Mouse (Mus musculus) E14TG2a.4 (cell line): ENCODE data around the gene Lzts2.
A peak's percentile ranks its signal among the peaks of the same experiment; 100 is the strongest.

Source experiments
- H3K27me3 ChIP-seq: 2 replicates; pipeline ENCODE4 v1.6.1; 2014; ENCODE audit warnings: low read length, control low read depth; ENCODE audit not compliant: insufficient read depth
- H3K36me3 ChIP-seq: 2 replicates; pipeline ENCODE4 v1.6.1; 2014; ENCODE audit warnings: low read length, control low read depth; ENCODE audit not compliant: insufficient read depth
- H3K4me1 ChIP-seq: replicated peaks from 2 replicates; pipeline ENCODE4 v1.6.1; 2014; ENCODE audit warnings: low read depth, low read length, control low read depth
- H3K4me3 ChIP-seq: replicated peaks from 2 replicates; pipeline ENCODE4 v1.5.1; 2014; ENCODE audit warnings: mild to moderate bottlenecking, low read length
- H3K9me3 ChIP-seq: 2 replicates; pipeline ENCODE4 v1.6.1; 2014; ENCODE audit warnings: low read length, control low read depth
- CTCF ChIP-seq: conservative IDR thresholded peaks from 2 replicates; pipeline ENCODE4 v1.5.1; 2014; ENCODE audit warnings: low read length
- NANOG ChIP-seq: IDR thresholded peaks from 2 replicates; pipeline ENCODE4 v1.6.1; 2014; ENCODE audit warnings: borderline replicate concordance, low read length, mixed read lengths
- POU5F1 ChIP-seq: IDR thresholded peaks from 2 replicates; pipeline ENCODE4 v1.6.1; 2014; ENCODE audit warnings: low read length, borderline replicate concordance

Gene Lzts2

DNA sequence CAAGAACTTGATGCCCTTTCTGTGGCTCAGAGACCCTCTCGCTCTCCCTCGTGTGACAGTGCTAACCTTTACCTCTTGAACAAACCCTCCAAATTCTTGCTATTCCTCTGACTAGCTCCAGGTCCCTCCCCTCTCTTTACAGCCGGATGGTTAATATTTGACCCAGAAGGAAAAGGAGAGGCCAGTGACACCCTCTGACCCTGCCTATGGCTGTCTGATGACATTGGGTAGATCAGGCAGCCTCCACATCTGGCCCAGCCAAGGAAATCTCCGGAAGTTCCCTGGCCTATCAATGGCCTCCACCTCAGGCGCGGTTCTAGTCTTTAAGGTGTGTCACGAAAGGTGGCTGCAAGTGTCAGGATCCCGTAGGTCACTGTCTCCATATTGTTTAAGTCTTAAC is 23.2 kb upstream of the Lzts2 start:
- H3K4me1 ChIP-seq, result peaks cover 54% of the 10 kb centered on the region
- peak overlapping the region; percentile 20; the same call in 1 of the 2 replicates for H3K4me3 ChIP-seq
- no peak for TF ChIP-seq NANOG
- no peak for TF ChIP-seq CTCF
- no peak for TF ChIP-seq POU5F1
- H3K27me3 ChIP-seq, result peaks cover 39% of the 10 kb centered on the region
- no peaks in the 10 kb centered on the region for H3K9me3 ChIP-seq
- 0 out of 2 replicates have a peak, but pooled peaks cover 6% of the 10 kb centered on the region for H3K36me3 ChIP-seq

- peaks cover 32% of the 10 kb centered on the region for H3K27me3 ChIP-seq
- no peak for TF ChIP-seq NANOG
- TF ChIP-seq CTCF, result no peak
- TF ChIP-seq POU5F1, result no peak
- peaks cover 62% of the 10 kb centered on the region for H3K4me1 ChIP-seq
- peaks cover 7% of the 10 kb centered on the region for H3K36me3 ChIP-seq
- no peaks in the 10 kb centered on the region for H3K9me3 ChIP-seq
- peak overlapping the region; percentile 49 for H3K4me3 ChIP-seq
Measured at GRCm38 (mm10) chr19:44992246-44992645, 22.0 kb upstream of the Lzts2 start.

DNA sequence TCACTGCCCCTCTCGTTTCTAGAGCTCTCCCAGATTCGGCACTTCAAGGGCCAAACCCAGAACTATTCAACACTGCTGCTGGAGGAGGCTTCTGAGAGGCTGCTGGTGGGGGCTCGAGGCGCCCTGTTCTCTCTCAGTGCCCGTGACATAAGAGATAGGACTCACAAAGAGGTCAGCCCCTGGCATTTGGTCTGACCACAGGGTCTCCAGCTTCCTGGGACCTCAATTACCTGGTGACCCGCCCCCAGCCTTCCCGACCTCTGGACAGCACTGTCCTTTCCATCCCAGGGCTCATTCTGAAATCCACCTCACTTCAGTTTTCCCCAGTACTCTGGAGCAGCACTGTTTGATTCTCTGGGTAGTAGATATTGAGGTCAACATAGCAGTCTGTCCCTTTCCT is 21.5 kb upstream of the Lzts2 start:
- Histone ChIP-seq H3K4me3 (peak overlapping the region; percentile 49), H3K27me3 (peaks cover 28% of the 10 kb centered on the region), H3K4me1 (peaks cover 67% of the 10 kb centered on the region), H3K9me3 (no peaks in the 10 kb centered on the region), H3K36me3 (peaks cover 12% of the 10 kb centered on the region)
- TF ChIP-seq CTCF (no peak), NANOG (no peak), POU5F1 (no peak)

GRCm38 (mm10) chr19:44997786-44998185 is 16.4 kb upstream of the Lzts2 start:
- Histone ChIP-seq H3K4me3 (no peak overlapping the region), H3K27me3 (no peaks in the 10 kb centered on the region), H3K36me3 (peaks cover 59% of the 10 kb centered on the region), H3K9me3 (no peaks in the 10 kb centered on the region), H3K4me1 (peaks cover 47% of the 10 kb centered on the region)
- no peak for TF ChIP-seq NANOG
- no peak for TF ChIP-seq POU5F1
- no peak for TF ChIP-seq CTCF

GRCm38 (mm10) chr19:44999647-45000046 is 14.6 kb upstream of the Lzts2 start:
- TF ChIP-seq POU5F1 (no peak), NANOG (no peak), CTCF (no peak)
- Histone ChIP-seq H3K4me1 (peaks cover 62% of the 10 kb centered on the region), H3K27me3 (no peaks in the 10 kb centered on the region)

GRCm38 (mm10) chr19:45002301-45002700 is 11.9 kb upstream of the Lzts2 start:
- no peaks in the 10 kb centered on the region for H3K9me3 ChIP-seq
- H3K36me3 ChIP-seq, result peaks cover 80% of the 10 kb centered on the region
- TF ChIP-seq NANOG (no peak), CTCF (peak; percentile 23), POU5F1 (no peak)
- peaks cover 58% of the 10 kb centered on the region for H3K4me1 ChIP-seq
- no peak overlapping the region for H3K4me3 ChIP-seq
- H3K27me3 ChIP-seq, result no peaks in the 10 kb centered on the region

More at GRCm38 (mm10) chr19:44999647-45000046, 14.6 kb upstream of the Lzts2 start:
- Histone ChIP-seq H3K9me3 (no peaks in the 10 kb centered on the region), H3K4me3 (no peak overlapping the region), H3K36me3 (peaks cover 75% of the 10 kb centered on the region)

- H3K4me1 ChIP-seq, result peaks cover 66% of the 10 kb centered on the region
- H3K27me3 ChIP-seq, result no peaks in the 10 kb centered on the region
- no peaks in the 10 kb centered on the region for H3K9me3 ChIP-seq
- H3K36me3 ChIP-seq, result peaks cover 80% of the 10 kb centered on the region
- peak overlapping the region; percentile 37; the same call in 1 of the 2 replicates for H3K4me3 ChIP-seq
- TF ChIP-seq POU5F1, result no peak
- no peak for TF ChIP-seq CTCF
- TF ChIP-seq NANOG, result no peak
Measured at GRCm38 (mm10) chr19:45003740-45004516, 10.3 kb upstream of the Lzts2 start.

GRCm38 (mm10) chr19:45005444-45005843 is 8.8 kb upstream of the Lzts2 start, which contains the start of gene Twnk:
Twnk (plus strand) TSS chr19:45005663.
- Histone ChIP-seq H3K36me3 (peaks cover 79% of the 10 kb centered on the region), H3K9me3 (no peaks in the 10 kb centered on the region), H3K4me3 (peak within 1 kb of the TSS; percentile 99), H3K4me1 (peaks cover 78% of the 10 kb centered on the region), H3K27me3 (no peaks in the 10 kb centered on the region)
- no peak for TF ChIP-seq NANOG
- no peak for TF ChIP-seq CTCF
